ENCODE assay signal across 16 mouse cellular contexts in the genomic region with DNA sequence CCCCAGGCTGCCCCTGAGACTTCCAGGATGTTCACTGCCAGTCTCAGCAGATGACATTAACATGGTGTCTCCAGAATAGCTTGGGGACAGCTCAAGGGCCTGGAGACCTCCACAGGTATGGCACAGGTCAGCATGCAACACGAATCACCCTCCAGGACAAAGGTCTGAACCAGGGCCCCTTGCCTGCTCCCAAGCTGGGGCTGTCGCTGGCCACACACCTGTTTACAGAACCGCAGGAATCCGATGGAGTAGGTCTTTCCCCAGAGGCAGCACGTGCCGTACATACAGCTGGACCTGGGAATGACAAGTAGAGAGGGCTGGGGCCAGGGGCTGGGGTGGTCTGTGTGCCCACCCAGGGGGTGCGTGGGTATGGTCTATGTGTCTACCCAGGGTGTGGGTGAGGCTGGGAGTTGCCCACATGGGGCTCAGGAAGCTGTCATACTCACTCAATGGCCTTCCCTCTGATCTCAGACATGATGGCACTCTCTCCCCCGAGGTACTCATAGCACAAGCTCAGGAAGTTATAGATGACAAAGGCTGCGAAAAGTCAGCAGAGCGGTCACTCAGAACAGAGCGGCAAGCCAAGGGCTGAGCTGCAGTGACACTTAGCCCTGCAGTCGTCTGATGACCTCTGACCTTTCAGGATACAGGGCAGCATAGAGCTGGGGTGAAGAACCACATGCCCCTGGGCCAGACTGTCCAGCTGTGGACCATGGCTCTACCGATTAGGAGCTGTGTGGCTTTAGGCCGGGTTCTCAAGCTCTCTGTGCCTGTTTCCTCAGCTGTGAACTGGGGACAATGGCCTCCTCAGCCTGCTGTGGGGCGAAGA. TPM values are rescaled to one million over a fixed set of nuclear protein-coding genes. Genes with fewer than 3 reads are reported as not detected.
A peak's percentile ranks its signal among the peaks of the same experiment; 100 is the strongest.
DNase-seq lines count a peak whose midpoint lies in the region; ATAC-seq and TF ChIP-seq lines count a peak whose summit lies in the region.
"Had no signal": no experiment of that assay in that cellular context is flagged by ENCODE, and none has a peak within 500 bp of the region (broad histone marks: within the 10 kb centered on the region; RNA-seq: fewer than 3 reads in every experiment).

No protein-coding gene starts in this region.

- no peak for TF ChIP-seq POLR2A in kidney, adult 2 months (IDR thresholded peaks at IDR 0.05; ENCODE audit: low read depth, low read length)

- H3K9me3 ChIP-seq in embryonic facial prominence, embryonic 11.5 days (replicated peaks; ENCODE audit: control insufficient read depth, low read length): no peaks in the 10 kb centered on the region
- no peaks in the 10 kb centered on the region for H3K9me3 ChIP-seq in embryonic facial prominence, embryonic 10.5 days
- no peaks in the 10 kb centered on the region for H3K9me3 ChIP-seq in lung, postnatal 0 days (ENCODE audit: low read length)
- no peaks in the 10 kb centered on the region for H3K9me3 ChIP-seq in stomach, postnatal 0 days (ENCODE audit: control insufficient read depth, low read length)
- H3K9me3 ChIP-seq: forebrain, embryonic 15.5 days; midbrain, embryonic 15.5 days; neural tube, embryonic 13.5 days had no signal

- DNase-seq in embryonic facial prominence, embryonic 11.5 days (ENCODE audit: low spot score): no peak
- no peak for DNase-seq in embryonic facial prominence, embryonic 10.5 days (ENCODE audit: low spot score)
- peak; percentile 26 for DNase-seq in kidney, adult 2 months
- DNase-seq in kidney, postnatal 25 days: no peak
- peak; percentile 52 for DNase-seq in lung, postnatal 0 days (ENCODE audit: low spot score)
- DNase-seq in lung, postnatal 25 days (ENCODE audit: low spot score): no peak
- peak; percentile 55 for DNase-seq in stomach, postnatal 0 days (ENCODE audit: low spot score)
- no peak for DNase-seq in cerebellum, postnatal 4 days (ENCODE audit: low spot score in 2 of 2)
- DNase-seq: adrenal gland, postnatal 10 days; cerebellum, postnatal 25 days; gastrocnemius, postnatal 14 days; lung, postnatal 14 days; thymus, adult 2 months had no signal

- TF ChIP-seq CTCF in kidney, adult 2 months (conservative IDR thresholded peaks at IDR 0.05; ENCODE audit: insufficient read depth, insufficient read length, low read depth, low read length): no peak
- TF ChIP-seq CTCF in lung, postnatal 0 days (IDR thresholded peaks at IDR 0.05): no peak
- no peak for TF ChIP-seq CTCF in stomach, postnatal 0 days (IDR thresholded peaks at IDR 0.05; ENCODE audit: low read depth)

- no peaks in the 10 kb centered on the region; the same call in 1 of the 2 replicates for H3K4me1 ChIP-seq in embryonic facial prominence, embryonic 11.5 days (ENCODE audit: control insufficient read depth, insufficient read depth, low read length)
- peaks cover 33% of the 10 kb centered on the region for H3K4me1 ChIP-seq in embryonic facial prominence, embryonic 10.5 days
- H3K4me1 ChIP-seq in kidney, adult 2 months (ENCODE audit: control insufficient read depth, insufficient read depth, low read length): peaks cover 7% of the 10 kb centered on the region
- H3K4me1 ChIP-seq in lung, postnatal 0 days (ENCODE audit: insufficient read depth, low read depth, low read length): peaks cover 21% of the 10 kb centered on the region
- peaks cover 19% of the 10 kb centered on the region for H3K4me1 ChIP-seq in stomach, postnatal 0 days (replicated peaks; ENCODE audit: control insufficient read depth, insufficient read depth)
- H3K4me1 ChIP-seq: forebrain, embryonic 15.5 days; midbrain, embryonic 15.5 days had no signal

- no peak overlapping the region for H3K27ac ChIP-seq in embryonic facial prominence, embryonic 11.5 days (replicated peaks; ENCODE audit: low read depth, low read length)
- H3K27ac ChIP-seq in embryonic facial prominence, embryonic 10.5 days (replicated peaks): no peak overlapping the region
- H3K27ac ChIP-seq in kidney, adult 2 months (ENCODE audit: insufficient read depth, low read depth, low read length): peak overlapping the region; percentile 72
- peak overlapping the region; percentile 95 for H3K27ac ChIP-seq in lung, postnatal 0 days (ENCODE audit: low read length)
- H3K27ac ChIP-seq in stomach, postnatal 0 days (replicated peaks): peak overlapping the region; percentile 97
- H3K27ac ChIP-seq: forebrain, embryonic 15.5 days; midbrain, embryonic 15.5 days had no signal

- H3K36me3 ChIP-seq in embryonic facial prominence, embryonic 11.5 days (replicated peaks; ENCODE audit: control insufficient read depth, insufficient read depth, low read depth, low read length): no peaks in the 10 kb centered on the region; the same call in none of the 2 replicates
- peaks cover 90% of the 10 kb centered on the region for H3K36me3 ChIP-seq in embryonic facial prominence, embryonic 10.5 days (replicated peaks)
- no peaks in the 10 kb centered on the region for H3K36me3 ChIP-seq in kidney, adult 2 months (ENCODE audit: control insufficient read depth, insufficient read depth, low read length)
- peaks cover 16% of the 10 kb centered on the region; the same call in 1 of the 2 replicates for H3K36me3 ChIP-seq in lung, postnatal 0 days (ENCODE audit: insufficient read depth, low read length)
- H3K36me3 ChIP-seq in stomach, postnatal 0 days (ENCODE audit: control insufficient read depth, insufficient read depth, low read length): peaks cover 9% of the 10 kb centered on the region; the same call in 1 of the 2 replicates

- H3K4me2 ChIP-seq in embryonic facial prominence, embryonic 11.5 days (ENCODE audit: low read depth, low read length): no peak overlapping the region
- no peak overlapping the region for H3K4me2 ChIP-seq in lung, postnatal 0 days (replicated peaks; ENCODE audit: low read depth, low read length)
- no peak overlapping the region for H3K4me2 ChIP-seq in stomach, postnatal 0 days (replicated peaks; ENCODE audit: low read depth)
- H3K4me2 ChIP-seq: forebrain, embryonic 15.5 days; midbrain, embryonic 15.5 days; neural tube, embryonic 13.5 days had no signal

- WGBS in embryonic facial prominence, embryonic 11.5 days: 52% methylated on average over 15 of the region's 15 CpGs
- WGBS in embryonic facial prominence, embryonic 10.5 days: 59% methylated on average over 15 of the region's 15 CpGs
- WGBS in kidney, adult 2 months: 57% methylated on average over 15 of the region's 15 CpGs
- WGBS in lung, postnatal 0 days: 50% methylated on average over 15 of the region's 15 CpGs
- WGBS in stomach, postnatal 0 days: 58% methylated on average over 15 of the region's 15 CpGs

- peak; percentile 19; the same call in 1 of the 2 replicates for ATAC-seq in embryonic facial prominence, embryonic 11.5 days (replicated peaks; ENCODE audit: insufficient number of reproducible peaks, low FRiP score, low TSS enrichment, low read depth)
- no peak for ATAC-seq in lung, postnatal 0 days
- ATAC-seq in stomach, postnatal 0 days (ENCODE audit: low FRiP score, low TSS enrichment): peak; percentile 2; the same call in 1 of the 2 replicates
- ATAC-seq: forebrain, embryonic 15.5 days; midbrain, embryonic 15.5 days had no signal

- TF ChIP-seq EP300 in lung, postnatal 0 days (IDR thresholded peaks at IDR 0.05): no peak
- no peak for TF ChIP-seq EP300 in stomach, postnatal 0 days (optimal IDR thresholded peaks at IDR 0.05)

- H3K9ac ChIP-seq in embryonic facial prominence, embryonic 11.5 days (replicated peaks; ENCODE audit: low read length): no peak overlapping the region
- H3K9ac ChIP-seq in lung, postnatal 0 days (replicated peaks; ENCODE audit: low read depth): 0 out of 2 replicates have a peak overlapping the region, but pooled peaks have one; percentile 23
- peak overlapping the region; percentile 35; the same call in 1 of the 2 replicates for H3K9ac ChIP-seq in stomach, postnatal 0 days (ENCODE audit: low read length)
- H3K9ac ChIP-seq: forebrain, embryonic 15.5 days; midbrain, embryonic 15.5 days; neural tube, embryonic 13.5 days had no signal

- H3K27me3 ChIP-seq in embryonic facial prominence, embryonic 11.5 days (ENCODE audit: control insufficient read depth, insufficient read depth, low read length): no peaks in the 10 kb centered on the region
- H3K27me3 ChIP-seq in embryonic facial prominence, embryonic 10.5 days (replicated peaks; ENCODE audit: low read depth, poor library complexity, severe bottlenecking): no peaks in the 10 kb centered on the region
- no peaks in the 10 kb centered on the region for H3K27me3 ChIP-seq in kidney, adult 2 months (replicated peaks; ENCODE audit: control insufficient read depth, insufficient read depth, low read length)
- no peaks in the 10 kb centered on the region for H3K27me3 ChIP-seq in lung, postnatal 0 days (replicated peaks; ENCODE audit: insufficient read depth, low read length)
- no peaks in the 10 kb centered on the region for H3K27me3 ChIP-seq in stomach, postnatal 0 days (ENCODE audit: control insufficient read depth, insufficient read depth, low read length)
- H3K27me3 ChIP-seq: forebrain, embryonic 15.5 days; midbrain, embryonic 15.5 days; neural tube, embryonic 13.5 days had no signal

- H3K4me3 ChIP-seq in embryonic facial prominence, embryonic 11.5 days (ENCODE audit: low read depth, low read length): no peak overlapping the region
- no peak overlapping the region for H3K4me3 ChIP-seq in embryonic facial prominence, embryonic 10.5 days
- H3K4me3 ChIP-seq in kidney, adult 2 months (ENCODE audit: insufficient read depth, low read depth, low read length): no peak overlapping the region
- no peak overlapping the region for H3K4me3 ChIP-seq in lung, postnatal 0 days (ENCODE audit: low read depth, low read length)
- no peak overlapping the region for H3K4me3 ChIP-seq in stomach, postnatal 0 days (ENCODE audit: low read depth, low read length)
- H3K4me3 ChIP-seq: forebrain, embryonic 15.5 days; midbrain, embryonic 15.5 days; neural tube, embryonic 13.5 days had no signal

RNA-seq across cellular contexts. Expression of gene Maff, which starts 23.2 kb away (rescaled TPM):
- polyA plus RNA-seq in embryonic facial prominence, embryonic 11.5 days (2014; fragmentation: Nextera tagmentation; extraction: Ambion mirVana): 2.2 and 2.5 TPM in 2 replicates
- 1.2 and 1.8 TPM in 2 replicates for polyA plus RNA-seq in embryonic facial prominence, embryonic 10.5 days (2016; fragmentation: Nextera tagmentation; extraction: Ambion mirVana)
- polyA plus RNA-seq in kidney, adult 2 months (2012; rRNA removed): 1.2 and 1.3 TPM in 2 replicates
- polyA plus RNA-seq in lung, postnatal 0 days (2015; fragmentation: Nextera tagmentation; extraction: Ambion mirVana): 10.6 and 10.8 TPM in 2 replicates
- polyA plus RNA-seq in stomach, postnatal 0 days (2015; fragmentation: Nextera tagmentation; extraction: Ambion mirVana): 11.4 and 11.9 TPM in 2 replicates

RNA-seq across cellular contexts. Expression of gene Tmem184b, which starts 33.7 kb away (rescaled TPM):
- 36.2 and 45.5 TPM in 2 replicates for polyA plus RNA-seq in embryonic facial prominence, embryonic 11.5 days (2014; fragmentation: Nextera tagmentation; extraction: Ambion mirVana)
- polyA plus RNA-seq in embryonic facial prominence, embryonic 10.5 days (2016; fragmentation: Nextera tagmentation; extraction: Ambion mirVana): 57.7 and 58.9 TPM in 2 replicates
- 69.0 and 81.0 TPM in 2 replicates for polyA plus RNA-seq in kidney, adult 2 months (2012; rRNA removed)
- 55.3 and 56.7 TPM in 2 replicates for polyA plus RNA-seq in lung, postnatal 0 days (2015; fragmentation: Nextera tagmentation; extraction: Ambion mirVana)
- 21.2 and 22.3 TPM in 2 replicates for polyA plus RNA-seq in stomach, postnatal 0 days (2015; fragmentation: Nextera tagmentation; extraction: Ambion mirVana)

RNA-seq across cellular contexts. Expression of gene Pla2g6, which starts 41.5 kb away (rescaled TPM):
- 11.8 and 15.1 TPM in 2 replicates for polyA plus RNA-seq in embryonic facial prominence, embryonic 11.5 days (2014; fragmentation: Nextera tagmentation; extraction: Ambion mirVana)
- 18.4 and 20.4 TPM in 2 replicates for polyA plus RNA-seq in embryonic facial prominence, embryonic 10.5 days (2016; fragmentation: Nextera tagmentation; extraction: Ambion mirVana)
- polyA plus RNA-seq in kidney, adult 2 months (2012; rRNA removed): 24.6 and 28.7 TPM in 2 replicates
- 11.8 and 13.7 TPM in 2 replicates for polyA plus RNA-seq in lung, postnatal 0 days (2015; fragmentation: Nextera tagmentation; extraction: Ambion mirVana)
- polyA plus RNA-seq in stomach, postnatal 0 days (2015; fragmentation: Nextera tagmentation; extraction: Ambion mirVana): 8.8 and 9.4 TPM in 2 replicates

Comparison
In these comparisons a context has a peak if more than half of its experiments do, and no peak if none do; other contexts are left out.
1. DNase-seq: peak in kidney, adult 2 months (single experiment), lung, postnatal 0 days (single experiment) and stomach, postnatal 0 days (single experiment); none in embryonic facial prominence, embryonic 11.5 days (single experiment), embryonic facial prominence, embryonic 10.5 days (single experiment), kidney, postnatal 25 days (0 of 2), lung, postnatal 25 days (single experiment) and cerebellum, postnatal 4 days (0 of 2).
2. H3K27ac ChIP-seq: peak in kidney, adult 2 months (single experiment), lung, postnatal 0 days (single experiment) and stomach, postnatal 0 days (single experiment); none in embryonic facial prominence, embryonic 11.5 days (single experiment) and embryonic facial prominence, embryonic 10.5 days (single experiment).